Mouse (Mus musculus) neutrophil, adult 5-6 weeks (primary cell): ENCODE data around the gene Ctnnd2. TPM values are rescaled to one million over a fixed set of nuclear protein-coding genes. Genes with fewer than 3 reads are reported as not detected.

Experiments
- ATAC-seq: fragments of 151-379, 151-347 bp; 2 replicates; pipeline ENCODE4 v1.8.0; 2017; ENCODE audit warnings: mild to moderate bottlenecking, moderate TSS enrichment; ENCODE audit not compliant: insufficient number of reproducible peaks, poor library complexity, low FRiP score, severe bottlenecking; ENCODE audit errors: extremely low read depth
- total RNA-seq: library from RNA; stranded (forward); fragments of 200-1000 nt; gene quantifications from 2 replicates; pipeline ENCODE4 v1.2.3, GENCODE M21; 2017

Ctnnd2 gene
- total RNA-seq, 1 experiment from 2014 or later, result 0.23 TPM

GRCm38 (mm10) chr15:30371151-30371550, 198.8 kb downstream of the Ctnnd2 start:
- no peak for ATAC-seq

- no peak for ATAC-seq
These were observed 201.3 kb downstream of the Ctnnd2 start for GRCm38 (mm10) chr15:30373654-30374215.

GRCm38 (mm10) chr15:30374907-30375306, 202.5 kb downstream of the Ctnnd2 start:
- no peak for ATAC-seq

- ATAC-seq, result no peak
These were observed 210.9 kb downstream of the Ctnnd2 start for GRCm38 (mm10) chr15:30383075-30383842.

GRCm38 (mm10) chr15:30384386-30384785, 212.0 kb downstream of the Ctnnd2 start:
- no peak for ATAC-seq

GRCm38 (mm10) chr15:30386489-30386888, 214.1 kb downstream of the Ctnnd2 start:
- ATAC-seq, result no peak

GRCm38 (mm10) chr15:30387244-30387643, 214.9 kb downstream of the Ctnnd2 start:
- no peak for ATAC-seq

GRCm38 (mm10) chr15:30401111-30401510, 228.7 kb downstream of the Ctnnd2 start:
- ATAC-seq, result no peak

GRCm38 (mm10) chr15:30406254-30406653, 233.9 kb downstream of the Ctnnd2 start:
- ATAC-seq, result no peak

- ATAC-seq, result no peak
These were observed 250.8 kb downstream of the Ctnnd2 start for GRCm38 (mm10) chr15:30423146-30423545.

- ATAC-seq, result no peak
These were observed 251.9 kb downstream of the Ctnnd2 start for GRCm38 (mm10) chr15:30424290-30424689.

- peak; percentile 36; the same call in 1 of the 2 replicates for ATAC-seq
These were observed 254.9 kb downstream of the Ctnnd2 start for GRCm38 (mm10) chr15:30427342-30427741.

- no peak for ATAC-seq
These were observed 266.7 kb downstream of the Ctnnd2 start for GRCm38 (mm10) chr15:30439045-30439444.

- ATAC-seq, result no peak
These were observed 278.4 kb downstream of the Ctnnd2 start for GRCm38 (mm10) chr15:30450765-30451164.

- ATAC-seq, result no peak
These were observed 279.5 kb downstream of the Ctnnd2 start for GRCm38 (mm10) chr15:30451921-30452320.

- ATAC-seq, result no peak
These were observed 285.3 kb downstream of the Ctnnd2 start for GRCm38 (mm10) chr15:30457541-30458250.

GRCm38 (mm10) chr15:30458671-30459070, 286.3 kb downstream of the Ctnnd2 start:
- no peak for ATAC-seq

GRCm38 (mm10) chr15:30460341-30461125, 288.1 kb downstream of the Ctnnd2 start:
- no peak for ATAC-seq

GRCm38 (mm10) chr15:30462804-30463423, 290.5 kb downstream of the Ctnnd2 start:
- no peak for ATAC-seq
